Mouse (Mus musculus) stomach, embryonic 14.5 days (tissue): ENCODE data around the gene Srp14. TPM values are rescaled to one million over a fixed set of nuclear protein-coding genes. Genes with fewer than 3 reads are reported as not detected.

ENCODE experiments used
- ATAC-seq: fragments of 200-750 bp; cut with Nextera tagmentation; 2 replicates; pipeline ENCODE4 v1.8.0; 2017; ENCODE audit warnings: low read depth, moderate TSS enrichment; ENCODE audit not compliant: insufficient number of reproducible peaks, insufficient read depth, low FRiP score
- H3K27ac ChIP-seq: fragments of 300-500 bp; sonication (generic); 2 replicates; pipeline ENCODE4 v1.5.1; 2014; ENCODE audit warnings: mild to moderate bottlenecking, low read length, moderate library complexity, mixed read lengths
- H3K27me3 ChIP-seq: fragments of 300-500 bp; sonication (generic); 2 replicates; pipeline ENCODE4 v1.6.1; 2014; ENCODE audit warnings: low read length, control low read depth, mixed read lengths; ENCODE audit not compliant: control insufficient read depth, insufficient read depth
- H3K36me3 ChIP-seq: fragments of 300-500 bp; sonication (generic); 2 replicates; pipeline ENCODE4 v1.6.1; 2014; ENCODE audit warnings: mild to moderate bottlenecking, control low read depth, low read length, moderate library complexity, mixed read lengths; ENCODE audit not compliant: control insufficient read depth, insufficient read depth
- H3K4me1 ChIP-seq: fragments of 300-500 bp; sonication (generic); 2 replicates; pipeline ENCODE4 v1.6.1; 2014; ENCODE audit warnings: low read length, control low read depth, mixed read lengths; ENCODE audit not compliant: control insufficient read depth, insufficient read depth
- H3K4me2 ChIP-seq: fragments of 300-500 bp; sonication (generic); replicated peaks from 2 replicates; pipeline ENCODE4 v1.6.1; 2014; ENCODE audit warnings: low read depth, low read length, control low read depth
- H3K4me3 ChIP-seq: fragments of 300-500 bp; sonication (generic); 2 replicates; pipeline ENCODE4 v1.5.1; 2014; ENCODE audit warnings: low read depth, low read length, control low read depth
- H3K9ac ChIP-seq: fragments of 300-500 bp; sonication (generic); replicated peaks from 2 replicates; pipeline ENCODE4 v1.6.1; 2014; ENCODE audit warnings: low read depth, mild to moderate bottlenecking, control low read depth, low read length, moderate library complexity, mixed read lengths
- H3K9me3 ChIP-seq: fragments of 300-500 bp; sonication (generic); 2 replicates; pipeline ENCODE4 v1.6.1; 2016; ENCODE audit warnings: low read depth, low read length, control low read depth; ENCODE audit not compliant: control insufficient read depth
- WGBS: fragments of 180-500 bp; shearing (Covaris S2); extraction: QIAGEN DNeasy Blood & Tissue Kit; methylation state at CpG from one replicate; pipeline ENCODE4 v1.1.7; 2014; 5-methylcytosine and 5-hydroxymethylcytosine counted together
- polyA plus RNA-seq: library from polyadenylated mRNA; unstranded; fragments of >200 nt; fragmentation: Nextera tagmentation; extraction: Ambion mirVana; gene quantifications from 2 replicates; pipeline ENCODE4 v1.2.1, GENCODE M21; 2014

Srp14 gene
- polyA plus RNA-seq = 221 and 226 TPM in 2 replicates

GRCm38 (mm10) chr2:118479550-118479909 is at the start of gene Srp14:
TSS of gene Srp14 (minus strand) at chr2:118479711.
- Histone ChIP-seq H3K9me3 (no peaks in the 10 kb centered on the region), H3K4me1 (peaks cover 9% of the 10 kb centered on the region), H3K27me3 (no peaks in the 10 kb centered on the region), H3K9ac (peak within 1 kb of the TSS; percentile 75), H3K4me2 (peak within 1 kb of the TSS; percentile 63), H3K4me3 (peak within 1 kb of the TSS; percentile 77), H3K36me3 (peaks cover 17% of the 10 kb centered on the region), H3K27ac (peak within 1 kb of the TSS; percentile 81)
- peak; percentile 94 for ATAC-seq
- WGBS = under 1% methylated on average over 35 of the region's 35 CpGs

- Histone ChIP-seq H3K9me3 (no peaks in the 10 kb centered on the region), H3K36me3 (peaks cover 4% of the 10 kb centered on the region; the same call in 1 of the 2 replicates), H3K4me1 (peaks cover 28% of the 10 kb centered on the region), H3K27me3 (no peaks in the 10 kb centered on the region), H3K9ac (no peak overlapping the region), H3K4me3 (no peak overlapping the region), H3K27ac (no peak overlapping the region), H3K4me2 (no peak overlapping the region)
- WGBS = 80% methylated on average over 5 of the region's 5 CpGs
- ATAC-seq = no peak
These were observed 47.0 kb upstream of the Srp14 start for GRCm38 (mm10) chr2:118526545-118526944.

GRCm38 (mm10) chr2:118524811-118525210 is 45.3 kb upstream of the Srp14 start:
- H3K9me3 ChIP-seq = no peaks in the 10 kb centered on the region
- no peak overlapping the region for H3K9ac ChIP-seq
- no peak overlapping the region for H3K4me3 ChIP-seq
- no peaks in the 10 kb centered on the region for H3K27me3 ChIP-seq
- ATAC-seq = no peak
- H3K36me3 ChIP-seq = no peaks in the 10 kb centered on the region
- no peak overlapping the region for H3K4me2 ChIP-seq
- peaks cover 30% of the 10 kb centered on the region for H3K4me1 ChIP-seq
- WGBS = 85% methylated on average over 3 of the region's 3 CpGs
- H3K27ac ChIP-seq = no peak overlapping the region

- peaks cover 28% of the 10 kb centered on the region for H3K4me1 ChIP-seq
- H3K36me3 ChIP-seq = no peaks in the 10 kb centered on the region
- no peak overlapping the region for H3K27ac ChIP-seq
- H3K4me3 ChIP-seq = no peak overlapping the region
- no peak overlapping the region for H3K4me2 ChIP-seq
- 50% methylated on average over 5 of the region's 5 CpGs for WGBS
- H3K27me3 ChIP-seq = no peaks in the 10 kb centered on the region
- H3K9me3 ChIP-seq = no peaks in the 10 kb centered on the region
- ATAC-seq = no peak
- no peak overlapping the region for H3K9ac ChIP-seq
These were observed 43.7 kb upstream of the Srp14 start for GRCm38 (mm10) chr2:118523163-118523730.

DNA sequence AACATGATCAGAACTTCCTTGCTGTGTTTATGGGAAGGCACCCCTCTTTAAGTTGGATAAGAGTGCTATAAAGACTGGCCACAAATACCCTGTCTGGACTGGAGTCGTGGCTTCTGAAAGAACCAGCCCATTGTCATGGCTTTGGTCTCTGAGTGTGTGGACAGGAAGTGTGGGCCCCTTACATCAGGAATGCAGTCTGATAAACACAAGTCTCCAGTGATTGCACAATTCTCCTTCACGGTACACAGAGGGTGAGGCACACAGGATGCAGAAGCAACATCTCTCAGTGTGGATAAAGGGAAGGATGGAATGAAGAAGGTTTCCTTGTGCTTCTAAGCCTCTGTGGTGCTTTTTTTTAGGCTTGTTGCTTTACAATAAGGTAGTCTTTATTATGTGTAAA is 42.8 kb upstream of the Srp14 start:
- H3K27ac ChIP-seq = peak overlapping the region; percentile 10; the same call in 1 of the 2 replicates
- no peak overlapping the region for H3K9ac ChIP-seq
- H3K4me2 ChIP-seq = no peak overlapping the region
- WGBS = 9% methylated on average over 2 of the region's 2 CpGs
- ATAC-seq = no peak
- no peaks in the 10 kb centered on the region for H3K27me3 ChIP-seq
- peaks cover 28% of the 10 kb centered on the region for H3K4me1 ChIP-seq
- H3K4me3 ChIP-seq = no peak overlapping the region
- H3K36me3 ChIP-seq = no peaks in the 10 kb centered on the region
- H3K9me3 ChIP-seq = no peaks in the 10 kb centered on the region

DNA sequence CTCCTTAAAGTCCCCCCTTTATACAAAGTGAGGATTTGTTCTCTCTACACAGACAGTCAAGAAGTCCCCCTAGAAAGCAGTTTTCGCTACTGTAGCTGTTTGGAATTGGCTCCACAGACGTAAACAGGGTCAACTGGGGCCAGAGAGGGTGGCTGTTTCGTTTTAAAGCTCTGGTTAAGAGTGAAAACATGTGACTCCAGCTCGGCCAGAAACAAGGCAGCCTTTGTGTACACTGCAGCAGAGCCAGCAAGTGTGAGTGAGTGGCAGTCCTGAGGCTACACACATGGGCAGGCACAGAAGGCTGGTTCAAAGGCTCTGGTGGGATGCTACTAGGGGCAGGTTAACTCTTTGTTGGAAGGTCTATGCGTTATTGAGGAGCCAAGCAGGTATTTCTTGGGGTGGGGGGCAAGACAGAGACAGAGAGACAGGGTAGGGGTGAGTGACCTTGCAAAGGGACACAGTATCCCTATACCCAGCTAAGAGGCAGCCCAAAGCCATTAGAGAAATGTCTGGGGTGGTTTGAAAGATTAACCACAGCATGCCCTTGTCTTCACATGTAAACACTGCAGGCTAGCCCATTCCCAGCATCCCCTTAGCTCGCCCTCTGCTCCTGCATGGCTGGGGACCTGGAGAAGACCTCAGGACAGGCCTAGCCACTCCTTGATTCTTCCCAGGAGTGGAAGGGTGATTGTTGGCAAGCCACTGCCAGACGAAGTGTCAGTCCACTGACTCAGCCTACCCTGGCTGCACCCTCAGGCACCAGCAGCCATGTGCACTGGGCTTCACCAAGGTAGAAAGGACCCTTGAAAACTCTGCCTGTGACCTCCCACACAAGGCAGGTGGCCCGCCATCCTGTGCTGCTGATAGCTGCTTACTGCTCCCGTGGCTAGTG is 40.8 kb upstream of the Srp14 start:
- 0 out of 2 replicates have a peak overlapping the region, but pooled peaks have one; percentile 10 for H3K4me2 ChIP-seq
- ATAC-seq = peak; percentile 88
- no peak overlapping the region for H3K9ac ChIP-seq
- H3K9me3 ChIP-seq = no peaks in the 10 kb centered on the region
- H3K27ac ChIP-seq = peak overlapping the region; percentile 35
- no peaks in the 10 kb centered on the region for H3K36me3 ChIP-seq
- 34% methylated on average over 9 of the region's 9 CpGs for WGBS
- H3K4me1 ChIP-seq = peaks cover 28% of the 10 kb centered on the region
- H3K4me3 ChIP-seq = no peak overlapping the region
- H3K27me3 ChIP-seq = no peaks in the 10 kb centered on the region

- H3K4me2 ChIP-seq = no peak overlapping the region
- H3K4me1 ChIP-seq = peaks cover 5% of the 10 kb centered on the region; the same call in 1 of the 2 replicates
- no peak overlapping the region for H3K4me3 ChIP-seq
- no peak overlapping the region for H3K27ac ChIP-seq
- no peak overlapping the region for H3K9ac ChIP-seq
- 77% methylated on average over 16 of the region's 16 CpGs for WGBS
- no peak for ATAC-seq
- no peaks in the 10 kb centered on the region for H3K36me3 ChIP-seq
- no peaks in the 10 kb centered on the region for H3K27me3 ChIP-seq
- H3K9me3 ChIP-seq = no peaks in the 10 kb centered on the region
These were observed 33.2 kb upstream of the Srp14 start for GRCm38 (mm10) chr2:118512418-118513377.
